14 mouse cellular contexts compared by ENCODE assay signal in genomic region chr16:20444831-20445388, GRCm38 (mm10).
"Had no signal": no experiment of that assay in that cellular context is flagged by ENCODE, and none has a peak within 500 bp of the region (broad histone marks: within the 10 kb centered on the region; RNA-seq: fewer than 3 reads in every experiment).

No protein-coding gene starts in this region.

- H3K4me3 ChIP-seq: left cerebral cortex, adult 2 months; limb, embryonic 10.5 days; liver, embryonic 15.5 days; neural tube, embryonic 12.5 days; stomach, embryonic 15.5 days had no signal

- ATAC-seq: lung, postnatal 0 days; midbrain, embryonic 16.5 days had no signal

- H3K9ac ChIP-seq: liver, embryonic 15.5 days; neural tube, embryonic 12.5 days; stomach, embryonic 15.5 days had no signal

- H3K4me1 ChIP-seq: limb, embryonic 10.5 days; liver, embryonic 15.5 days; neural tube, embryonic 12.5 days; stomach, embryonic 15.5 days had no signal

- DNase-seq: kidney, postnatal 25 days; lung, adult 2 months; lung, postnatal 36 days; right cerebral cortex, postnatal 14 days; thymus, postnatal 36 days had no signal

- H3K27me3 ChIP-seq: liver, embryonic 15.5 days; neural tube, embryonic 12.5 days; stomach, embryonic 15.5 days had no signal

- H3K4me2 ChIP-seq: liver, embryonic 11.5 days; liver, embryonic 15.5 days; midbrain, embryonic 11.5 days; neural tube, embryonic 12.5 days; stomach, embryonic 15.5 days had no signal

- H3K36me3 ChIP-seq: limb, embryonic 10.5 days; liver, embryonic 15.5 days; neural tube, embryonic 12.5 days; stomach, embryonic 15.5 days had no signal

- H3K27ac ChIP-seq: left cerebral cortex, adult 2 months; limb, embryonic 10.5 days; liver, embryonic 15.5 days; neural tube, embryonic 12.5 days; stomach, embryonic 15.5 days had no signal

- H3K9me3 ChIP-seq: limb, embryonic 10.5 days; liver, embryonic 15.5 days; neural tube, embryonic 12.5 days; stomach, embryonic 15.5 days had no signal
